Mouse (Mus musculus) lung, postnatal 0 days (tissue): Measurements from ENCODE around the gene Itga9.

ENCODE experiments used
- CTCF ChIP-seq: IDR thresholded peaks from 2 replicates; pipeline ENCODE4 v1.5.1; 2016; ENCODE audit warnings: antibody characterized with exemption, mild to moderate bottlenecking
- EP300 ChIP-seq: IDR thresholded peaks from 2 replicates; pipeline ENCODE4 v1.6.1; 2016; ENCODE audit warnings: antibody characterized with exemption, mild to moderate bottlenecking, control low read depth

- no peak for TF ChIP-seq CTCF
- TF ChIP-seq EP300, result no peak
Measured at GRCm38 (mm10) chr9:118934319-118934718, 327.8 kb downstream of the Itga9 start.
